Mouse (Mus musculus): ENCODE results near the gene Cdiptos. TPM values are rescaled to one million over a fixed set of nuclear protein-coding genes. Genes with fewer than 3 reads are reported as not detected.

Cdiptos gene
- total RNA-seq, 2 experiments from 2014 or later, result 0.45 to 0.59 TPM

GRCm38 (mm10) chr7:126941801-126942200 lies 34.1 kb downstream of the Cdiptos start:
- intact Hi-C loops (cut with DNase I), result no loop called here

GRCm38 (mm10) chr7:126941171-126941570 lies 34.7 kb downstream of the Cdiptos start:
- intact Hi-C loops (cut with DNase I), result no loop called here
- DNase-seq, result no peak

More at GRCm38 (mm10) chr7:126941801-126942200, 34.1 kb downstream of the Cdiptos start:
- DNase-seq, result no peak

GRCm38 (mm10) chr7:126932652-126933051 lies 43.2 kb downstream of the Cdiptos start:
- no peak for DNase-seq
- intact Hi-C loops (cut with DNase I), result loop anchor here (5.0 kb wide), 1 partner anchor 35 kb away; no protein-coding TSS in a partner anchor

- intact Hi-C loops (cut with DNase I), result loop anchor here (10.0 kb wide), 1 partner anchor 256 kb away; no protein-coding TSS in a partner anchor
- no peak for DNase-seq
These were observed 46.9 kb downstream of the Cdiptos start for GRCm38 (mm10) chr7:126929046-126929445.

GRCm38 (mm10) chr7:126928384-126929037 lies 47.4 kb downstream of the Cdiptos start, which contains the start of gene Kctd13:
Gene Kctd13, plus strand, starts transcription at chr7:126928879.
- intact Hi-C loops (cut with DNase I), result loop anchor here (10.0 kb wide), 1 partner anchor 256 kb away; no protein-coding TSS in a partner anchor
- peak; percentile 97 for DNase-seq

GRCm38 (mm10) chr7:126926299-126926698 lies 49.6 kb downstream of the Cdiptos start:
- intact Hi-C loops (cut with DNase I), result loop anchor here (10.0 kb wide), 1 partner anchor 259 kb away; no protein-coding TSS in a partner anchor

GRCm38 (mm10) chr7:126923999-126924398 lies 51.9 kb downstream of the Cdiptos start:
- DNase-seq, result no peak
- intact Hi-C loops (cut with DNase I), result loop anchor here (10.0 kb wide), 1 partner anchor 261 kb away; no protein-coding TSS in a partner anchor

More at GRCm38 (mm10) chr7:126926299-126926698, 49.6 kb downstream of the Cdiptos start:
- DNase-seq, result no peak

- peak; percentile 60 to 66 for DNase-seq
- intact Hi-C loops (cut with DNase I), result loop anchor here (10.0 kb wide), 1 partner anchor 262 kb away; no protein-coding TSS in a partner anchor
These were observed 53.3 kb downstream of the Cdiptos start, which contains the start of gene Tmem219 for GRCm38 (mm10) chr7:126922624-126923060. Gene Tmem219, minus strand, starts transcription at chr7:126922917.

Other genes with a start within 250 kb of the Cdiptos start
- gene Mapk3, start 216.5 kb downstream of the Cdiptos start, total RNA-seq (2021), result 10 to 100 TPM; 69.8 to 77.4 TPM
- 1 to 10 TPM; 3.1 to 3.8 TPM for gene Gdpd3, start 209.8 kb downstream of the Cdiptos start, total RNA-seq (2021)
- gene Ypel3, start 199.1 kb downstream of the Cdiptos start, total RNA-seq (2021), result 10 to 100 TPM; 62.9 to 77.1 TPM
- gene Tbx6, start 194.6 kb downstream of the Cdiptos start, total RNA-seq (2021), result under 1 TPM; 0.44 to 0.62 TPM
- 10 to 100 TPM; 38.8 to 49.6 TPM for gene Ppp4c, start 183.6 kb downstream of the Cdiptos start, total RNA-seq (2021)
- gene Fam57b, start 178.4 kb downstream of the Cdiptos start, total RNA-seq (2021), result 10 to 100 TPM; 12.9 to 13.7 TPM
- not detected for gene 4930451I11Rik, start 144.5 kb downstream of the Cdiptos start, total RNA-seq (2021)
- not detected for gene Doc2a, start 128.7 kb downstream of the Cdiptos start, total RNA-seq (2021)
- 1 to 10 TPM; 5.4 to 7.4 TPM for gene Hirip3, start 114.1 kb downstream of the Cdiptos start, total RNA-seq (2021)
- 10 to 100 TPM; 21.2 to 21.4 TPM for gene Ino80e, start 113.7 kb downstream of the Cdiptos start, total RNA-seq (2021)
- gene Taok2, start 91.4 kb downstream of the Cdiptos start, total RNA-seq (2021), result 10 to 100 TPM; 61.4 to 61.7 TPM
- gene Tmem219, start 53.2 kb downstream of the Cdiptos start, total RNA-seq (2021), result 10 to 100 TPM; 10.9 to 13.0 TPM
- 1 to 10 TPM; 6.9 to 7.6 TPM for gene Kctd13, start 47.2 kb downstream of the Cdiptos start, total RNA-seq (2021)
- gene Asphd1, start 26.5 kb downstream of the Cdiptos start, total RNA-seq (2021), result under 1 TPM in 1 of 2 experiments, not detected in 1; 0.60 TPM
- gene Sez6l2, start 25.5 kb downstream of the Cdiptos start, total RNA-seq (2021), result 10 to 100 TPM; 14.2 to 17.2 TPM
- gene Cdipt, start 184 bp downstream of the Cdiptos start, total RNA-seq (2021), result 10 to 100 TPM; 63.3 to 66.1 TPM
- 10 to 100 TPM; 44.6 to 45.9 TPM for gene Mvp, start 38.5 kb upstream of the Cdiptos start, total RNA-seq (2021)
- gene Pagr1b, start 40.4 kb upstream of the Cdiptos start, total RNA-seq (2021), result not detected
- 10 to 100 TPM; 15.2 to 20.6 TPM for gene Pagr1a, start 41.3 kb upstream of the Cdiptos start, total RNA-seq (2021)
- gene Gm42742, start 45.0 kb upstream of the Cdiptos start, total RNA-seq (2021), result 10 to 100 TPM; 18.0 to 19.8 TPM
- 1 to 10 TPM; 1.1 to 1.2 TPM for gene Prrt2, start 45.1 kb upstream of the Cdiptos start, total RNA-seq (2021)
- 10 to 100 TPM; 81.8 to 91.3 TPM for gene Maz, start 50.9 kb upstream of the Cdiptos start, total RNA-seq (2021)
- 1 to 10 TPM; 4.6 to 8.2 TPM for gene Kif22, start 66.4 kb upstream of the Cdiptos start, total RNA-seq (2021)
- gene Zg16, start 111.2 kb upstream of the Cdiptos start, total RNA-seq (2021), result not detected
- gene AI467606, start 115.3 kb upstream of the Cdiptos start, total RNA-seq (2021), result 1 to 10 TPM; 1.4 to 3.0 TPM
- gene Qprt, start 146.1 kb upstream of the Cdiptos start, total RNA-seq (2021), result not detected
- gene Spn, start 161.7 kb upstream of the Cdiptos start, total RNA-seq (2021), result 1 to 10 TPM in 1 of 2 experiments, under 1 TPM in 1; 0.38 to 2.0 TPM
- gene Cd2bp2, start 220.0 kb upstream of the Cdiptos start, total RNA-seq (2021), result 10 to 100 TPM; 38.0 to 43.7 TPM
- 10 to 100 TPM; 29.2 to 30.5 TPM for gene Tbc1d10b, start 232.4 kb upstream of the Cdiptos start, total RNA-seq (2021)
- gene Mylpf, start 232.8 kb upstream of the Cdiptos start, total RNA-seq (2021), result 1 to 10 TPM; 1.1 to 4.2 TPM

All from heart, postnatal 14 days (tissue).